Mouse (Mus musculus): Measurements from ENCODE around the gene Purb.

GRCm38 (mm10) chr11:6480681-6481405 lies 5.1 kb upstream of the Purb start:
- TF ChIP-seq CTCF (IDR thresholded peaks at IDR 0.05; ENCODE audit: low read depth) (no peak), EP300 (optimal IDR thresholded peaks at IDR 0.05) (no peak)
